Mouse (Mus musculus) liver, embryonic 12.5 days (tissue): ENCODE results near the gene Amer2. TPM values are rescaled to one million over a fixed set of nuclear protein-coding genes. Genes with fewer than 3 reads are reported as not detected.

Experiments used
- ATAC-seq: fragments of 200-750 bp; cut with Nextera tagmentation; 2 replicates; pipeline ENCODE4 v1.8.0; 2017; ENCODE audit warnings: moderate number of reproducible peaks, mild to moderate bottlenecking, moderate library complexity
- H3K27ac ChIP-seq: fragments of 300-500 bp; sonication (generic); 2 replicates; pipeline ENCODE4 v1.5.1; 2016; ENCODE audit warnings: mild to moderate bottlenecking
- H3K27me3 ChIP-seq: fragments of 300-500 bp; sonication (generic); replicated peaks from 2 replicates; pipeline ENCODE4 v1.6.1; 2016; ENCODE audit warnings: mild to moderate bottlenecking, moderate library complexity
- H3K36me3 ChIP-seq: fragments of 300-500 bp; sonication (generic); 2 replicates; pipeline ENCODE4 v1.6.1; 2016; ENCODE audit warnings: mild to moderate bottlenecking, moderate library complexity
- H3K4me1 ChIP-seq: fragments of 300-500 bp; sonication (generic); 2 replicates; pipeline ENCODE4 v1.6.1; 2016
- H3K4me2 ChIP-seq: fragments of 300-500 bp; sonication (generic); 2 replicates; pipeline ENCODE4 v1.6.1; 2016; ENCODE audit warnings: mild to moderate bottlenecking, moderate library complexity
- H3K4me3 ChIP-seq: fragments of 300-500 bp; sonication (generic); 2 replicates; pipeline ENCODE4 v1.5.1; 2016; ENCODE audit warnings: mild to moderate bottlenecking, moderate library complexity
- H3K9ac ChIP-seq: fragments of 300-500 bp; sonication (generic); 2 replicates; pipeline ENCODE4 v1.6.1; 2016; ENCODE audit warnings: mild to moderate bottlenecking, moderate library complexity
- H3K9me3 ChIP-seq: fragments of 300-500 bp; sonication (generic); replicated peaks from 2 replicates; pipeline ENCODE4 v1.6.1; 2016; ENCODE audit warnings: mild to moderate bottlenecking, moderate library complexity
- WGBS: fragments of 180-500 bp; shearing (Covaris S2); methylation state at CpG from one replicate; pipeline ENCODE4 v1.1.7; 2016; ENCODE audit not compliant: insufficient replicate concordance; 5-methylcytosine and 5-hydroxymethylcytosine counted together
- polyA plus RNA-seq: library from polyadenylated mRNA; unstranded; fragments of >200 nt; fragmentation: Nextera tagmentation; extraction: Ambion mirVana; gene quantifications from 2 replicates; pipeline ENCODE4 v1.2.1, GENCODE M21; 2016

Gene Amer2
- polyA plus RNA-seq, 1 experiment from 2014 or later = 0.49 TPM

DNA sequence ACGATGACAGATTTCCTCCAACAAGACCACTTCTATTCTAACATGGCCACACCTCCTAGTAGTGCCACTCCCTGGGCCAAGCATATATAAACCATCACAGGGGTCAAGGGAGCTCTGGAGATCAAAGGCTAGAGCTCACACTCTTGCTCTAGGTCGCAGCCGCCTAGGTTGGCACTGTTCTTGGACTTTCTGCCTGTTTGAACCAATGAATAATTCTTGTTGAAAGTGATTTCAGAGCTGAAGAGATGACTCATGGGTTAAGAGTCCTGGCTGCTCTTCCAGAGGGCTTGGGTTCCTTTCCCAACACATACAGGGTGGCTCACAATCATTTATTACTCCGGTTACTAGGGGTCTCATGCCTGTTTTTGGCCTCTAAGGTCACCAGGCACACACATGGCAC is 24.3 kb downstream of the Amer2 start:
- no peaks in the 10 kb centered on the region for H3K9me3 ChIP-seq
- ATAC-seq = no peak
- no peak overlapping the region for H3K27ac ChIP-seq
- H3K4me3 ChIP-seq = no peak overlapping the region
- WGBS = 62% methylated on average over 4 of the region's 4 CpGs
- H3K36me3 ChIP-seq = no peaks in the 10 kb centered on the region
- no peaks in the 10 kb centered on the region for H3K4me1 ChIP-seq
- H3K27me3 ChIP-seq = no peaks in the 10 kb centered on the region
- H3K4me2 ChIP-seq = no peak overlapping the region
- H3K9ac ChIP-seq = no peak overlapping the region

DNA sequence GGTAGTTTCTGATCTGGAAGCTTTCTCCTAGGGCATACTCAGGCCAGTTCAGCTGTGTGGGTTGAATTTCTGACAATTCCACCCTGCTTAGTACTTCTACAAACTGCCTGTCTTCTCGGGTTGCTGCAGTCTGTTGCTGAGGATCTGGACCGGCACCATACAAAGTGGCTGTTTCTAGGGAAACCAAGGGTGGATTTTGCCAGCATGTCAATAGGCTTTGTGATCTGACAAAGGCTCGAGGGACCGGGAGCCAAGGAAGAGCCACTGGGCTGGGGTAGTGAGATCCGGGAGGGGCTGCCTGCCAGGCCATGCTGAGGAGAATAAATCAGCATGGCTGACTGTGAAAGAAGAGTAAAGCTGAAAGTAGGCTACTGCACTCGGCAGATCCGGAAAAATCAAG is 25.8 kb downstream of the Amer2 start:
- no peak for ATAC-seq
- Histone ChIP-seq H3K4me2 (no peak overlapping the region), H3K4me1 (no peaks in the 10 kb centered on the region), H3K27ac (no peak overlapping the region), H3K9me3 (0 out of 2 replicates have a peak, but pooled peaks cover under 1% of the 10 kb centered on the region), H3K36me3 (no peaks in the 10 kb centered on the region), H3K9ac (no peak overlapping the region), H3K4me3 (no peak overlapping the region), H3K27me3 (no peaks in the 10 kb centered on the region)
- 64% methylated on average over 7 of the region's 7 CpGs for WGBS

DNA sequence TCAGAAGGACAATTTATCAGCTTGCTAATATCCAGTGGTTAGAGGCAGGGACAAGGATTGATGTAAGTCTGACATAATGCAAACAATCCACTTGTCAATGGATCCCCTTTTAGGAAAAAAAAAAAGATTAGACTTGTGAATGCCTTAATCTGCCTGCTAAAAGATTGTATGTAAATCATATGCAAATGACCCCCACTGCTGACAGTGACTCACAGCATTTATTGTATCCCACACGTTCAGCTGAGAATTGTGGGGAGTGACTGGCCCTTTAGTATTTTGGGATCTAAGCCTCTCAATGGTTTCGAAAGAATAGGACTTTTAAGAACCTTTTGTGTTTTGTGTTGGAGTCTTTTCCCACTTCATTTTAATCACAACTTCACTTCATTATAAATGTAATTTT is 30.2 kb downstream of the Amer2 start:
- Histone ChIP-seq H3K9ac (no peak overlapping the region), H3K4me3 (no peak overlapping the region), H3K27me3 (no peaks in the 10 kb centered on the region), H3K27ac (no peak overlapping the region), H3K36me3 (no peaks in the 10 kb centered on the region), H3K9me3 (0 out of 2 replicates have a peak, but pooled peaks cover 2% of the 10 kb centered on the region), H3K4me2 (no peak overlapping the region), H3K4me1 (no peaks in the 10 kb centered on the region)
- 63% methylated on average over 2 of the region's 2 CpGs for WGBS
- ATAC-seq = no peak

DNA sequence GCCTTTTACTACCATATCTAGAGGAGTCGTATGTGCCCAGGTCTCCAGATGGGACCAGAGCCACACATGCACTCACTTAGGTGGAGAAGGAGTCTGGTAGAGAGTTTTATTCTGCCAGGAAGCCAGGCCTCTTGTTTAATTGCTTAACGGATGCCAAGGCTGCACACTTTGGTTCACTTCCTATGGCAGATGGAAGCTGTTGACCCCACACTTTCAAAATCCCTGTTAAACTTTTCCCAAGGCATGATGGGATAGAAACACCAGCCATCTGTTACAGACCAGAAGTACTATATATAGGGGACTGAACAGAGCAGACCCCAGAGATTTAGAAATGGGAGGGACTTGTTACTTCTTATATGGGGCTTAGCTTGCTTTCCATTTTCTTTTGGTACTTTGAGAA is 32.8 kb downstream of the Amer2 start:
- Histone ChIP-seq H3K4me3 (no peak overlapping the region), H3K9me3 (0 out of 2 replicates have a peak, but pooled peaks cover 2% of the 10 kb centered on the region), H3K4me2 (no peak overlapping the region), H3K4me1 (0 out of 2 replicates have a peak, but pooled peaks cover 6% of the 10 kb centered on the region), H3K27ac (no peak overlapping the region), H3K27me3 (no peaks in the 10 kb centered on the region), H3K9ac (no peak overlapping the region), H3K36me3 (no peaks in the 10 kb centered on the region)
- 60% methylated on average over 2 of the region's 2 CpGs for WGBS
- no peak for ATAC-seq

DNA sequence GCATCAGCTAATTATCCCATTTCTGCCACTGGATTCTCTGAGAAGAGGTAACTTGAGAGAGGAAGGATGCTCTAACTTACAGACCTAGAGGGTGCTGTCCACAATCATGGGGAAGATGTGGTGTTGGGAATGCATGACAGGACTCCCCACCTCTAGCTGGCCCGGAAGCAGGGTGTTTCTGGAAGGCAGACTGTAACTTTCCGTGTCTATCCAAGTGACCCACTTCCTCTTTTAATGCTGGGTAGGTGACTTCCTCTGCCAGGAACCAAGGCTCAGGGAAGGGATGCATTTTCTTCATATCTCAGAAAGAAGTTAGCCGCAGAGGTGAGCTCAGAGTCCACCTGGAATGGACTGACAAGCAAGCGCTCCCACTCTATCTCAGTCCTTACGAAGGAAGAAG is 33.5 kb downstream of the Amer2 start:
- ATAC-seq = no peak
- Histone ChIP-seq H3K9me3 (0 out of 2 replicates have a peak, but pooled peaks cover 2% of the 10 kb centered on the region), H3K27ac (no peak overlapping the region), H3K4me1 (0 out of 2 replicates have a peak, but pooled peaks cover 6% of the 10 kb centered on the region), H3K4me3 (no peak overlapping the region), H3K27me3 (no peaks in the 10 kb centered on the region), H3K9ac (no peak overlapping the region), H3K4me2 (no peak overlapping the region), H3K36me3 (no peaks in the 10 kb centered on the region)
- 57% methylated on average over 5 of the region's 5 CpGs for WGBS

DNA sequence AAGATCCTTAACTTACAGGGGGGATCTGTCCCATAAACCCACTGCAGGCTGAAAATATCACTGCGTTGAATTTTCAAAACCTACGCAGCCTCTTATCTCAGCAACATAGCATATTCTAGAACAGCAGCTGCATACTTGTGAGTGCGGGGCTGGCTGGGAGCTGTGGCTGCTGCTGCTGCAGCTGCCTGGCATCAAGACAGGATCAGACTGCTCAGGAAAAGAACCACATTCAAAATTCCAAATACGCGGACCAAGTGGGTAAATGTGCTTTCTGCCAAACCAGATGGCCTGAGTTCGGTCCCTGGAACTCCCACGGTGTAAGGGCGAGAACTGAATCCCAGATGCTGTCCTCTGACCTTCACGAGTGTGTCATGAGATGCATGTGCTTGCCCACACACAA is 34.3 kb downstream of the Amer2 start:
- ATAC-seq = no peak
- WGBS = 81% methylated on average over 9 of the region's 9 CpGs
- Histone ChIP-seq H3K9me3 (0 out of 2 replicates have a peak, but pooled peaks cover 2% of the 10 kb centered on the region), H3K27me3 (no peaks in the 10 kb centered on the region), H3K4me1 (0 out of 2 replicates have a peak, but pooled peaks cover 6% of the 10 kb centered on the region), H3K36me3 (no peaks in the 10 kb centered on the region), H3K4me2 (no peak overlapping the region), H3K9ac (no peak overlapping the region), H3K27ac (no peak overlapping the region), H3K4me3 (no peak overlapping the region)

DNA sequence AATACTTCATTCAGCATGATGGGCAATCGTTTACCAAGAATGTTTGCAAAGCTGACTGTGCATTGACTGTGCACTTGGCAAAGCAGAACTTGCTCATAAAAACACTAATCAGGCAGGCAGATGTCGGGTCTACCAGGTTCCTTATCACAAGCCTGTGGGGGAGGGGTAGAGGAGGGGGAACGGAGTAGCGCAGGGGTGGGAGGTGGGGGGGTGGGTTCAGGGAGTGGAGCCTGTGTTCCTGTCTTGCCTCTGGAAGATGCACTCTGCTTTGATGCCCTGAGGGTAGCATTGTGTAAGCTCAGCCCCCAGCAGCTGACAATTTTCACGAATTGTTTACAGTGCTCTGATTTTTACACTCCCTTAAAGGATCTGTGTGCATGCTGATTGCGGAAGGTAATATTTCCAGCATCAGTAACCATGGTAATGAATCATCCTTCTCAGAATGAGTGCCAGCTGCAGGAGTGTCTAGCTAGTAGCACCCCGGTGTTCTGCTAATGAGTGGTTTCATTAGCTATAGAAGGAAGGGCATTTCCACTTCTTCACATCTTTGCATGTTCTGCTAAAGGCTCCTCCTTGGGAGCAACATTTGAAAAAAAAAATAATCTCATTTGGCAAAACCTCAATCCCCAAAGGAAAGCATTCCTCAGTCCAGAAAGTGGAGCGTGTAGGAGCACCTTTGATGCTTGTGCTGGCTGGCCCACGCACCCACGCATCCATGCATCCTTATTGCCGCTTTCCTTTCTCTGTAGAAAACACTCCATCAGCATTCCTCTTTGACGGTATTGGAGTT is 36.8 kb downstream of the Amer2 start:
- Histone ChIP-seq H3K36me3 (no peaks in the 10 kb centered on the region), H3K9ac (no peak overlapping the region), H3K4me3 (no peak overlapping the region), H3K4me1 (0 out of 2 replicates have a peak, but pooled peaks cover 6% of the 10 kb centered on the region), H3K27ac (no peak overlapping the region), H3K9me3 (no peaks in the 10 kb centered on the region), H3K27me3 (no peaks in the 10 kb centered on the region), H3K4me2 (no peak overlapping the region)
- no peak for ATAC-seq
- WGBS = 33% methylated on average over 12 of the region's 12 CpGs

DNA sequence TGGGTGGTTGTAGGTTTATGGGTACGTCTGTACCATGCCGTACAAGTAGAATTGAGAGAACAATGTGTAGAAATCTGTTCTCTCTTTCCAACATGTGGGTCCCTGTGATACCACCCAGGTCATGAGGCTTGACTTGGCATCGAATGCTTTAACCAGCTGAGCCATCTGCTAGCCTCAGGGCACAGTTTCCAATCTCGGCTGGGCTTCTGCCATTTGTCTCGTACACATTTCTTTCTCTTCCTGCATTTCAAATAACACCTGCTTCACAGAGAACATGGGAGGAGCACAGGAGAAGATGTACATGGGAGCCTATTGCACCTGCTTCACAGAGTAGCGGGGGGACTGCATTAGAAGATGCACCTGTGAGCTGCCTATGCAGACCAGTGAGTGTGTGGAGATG is 38.2 kb downstream of the Amer2 start:
- 75% methylated on average over 6 of the region's 6 CpGs for WGBS
- no peak overlapping the region for H3K9ac ChIP-seq
- H3K27me3 ChIP-seq = no peaks in the 10 kb centered on the region
- H3K27ac ChIP-seq = no peak overlapping the region
- H3K4me1 ChIP-seq = 0 out of 2 replicates have a peak, but pooled peaks cover 6% of the 10 kb centered on the region
- H3K36me3 ChIP-seq = no peaks in the 10 kb centered on the region
- ATAC-seq = no peak
- H3K4me3 ChIP-seq = no peak overlapping the region
- H3K4me2 ChIP-seq = no peak overlapping the region
- H3K9me3 ChIP-seq = no peaks in the 10 kb centered on the region

DNA sequence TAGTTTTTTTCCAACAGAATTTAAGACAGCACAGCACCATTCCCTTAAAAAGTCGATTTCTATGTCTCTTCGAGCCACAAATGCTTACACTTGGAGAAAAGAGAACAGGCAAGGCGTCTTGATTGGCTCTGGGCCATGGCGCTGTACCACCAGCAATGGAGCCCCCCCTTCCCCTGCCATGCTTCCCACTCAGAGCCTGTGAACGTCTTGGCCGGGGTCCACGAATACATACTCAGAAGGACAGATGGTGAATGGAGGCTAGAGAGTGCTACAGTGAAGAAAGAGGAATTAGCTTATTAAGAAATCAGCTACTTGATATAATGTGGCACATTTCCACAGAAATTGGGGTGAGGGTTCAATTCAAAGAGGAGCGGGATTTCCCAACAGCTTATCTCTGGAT is 41.6 kb downstream of the Amer2 start:
- H3K9ac ChIP-seq = no peak overlapping the region
- no peak overlapping the region for H3K4me3 ChIP-seq
- no peak for ATAC-seq
- 0 out of 2 replicates have a peak, but pooled peaks cover 2% of the 10 kb centered on the region for H3K4me1 ChIP-seq
- no peak overlapping the region for H3K27ac ChIP-seq
- no peaks in the 10 kb centered on the region for H3K36me3 ChIP-seq
- H3K9me3 ChIP-seq = no peaks in the 10 kb centered on the region
- no peaks in the 10 kb centered on the region for H3K27me3 ChIP-seq
- 71% methylated on average over 8 of the region's 8 CpGs for WGBS
- H3K4me2 ChIP-seq = no peak overlapping the region

DNA sequence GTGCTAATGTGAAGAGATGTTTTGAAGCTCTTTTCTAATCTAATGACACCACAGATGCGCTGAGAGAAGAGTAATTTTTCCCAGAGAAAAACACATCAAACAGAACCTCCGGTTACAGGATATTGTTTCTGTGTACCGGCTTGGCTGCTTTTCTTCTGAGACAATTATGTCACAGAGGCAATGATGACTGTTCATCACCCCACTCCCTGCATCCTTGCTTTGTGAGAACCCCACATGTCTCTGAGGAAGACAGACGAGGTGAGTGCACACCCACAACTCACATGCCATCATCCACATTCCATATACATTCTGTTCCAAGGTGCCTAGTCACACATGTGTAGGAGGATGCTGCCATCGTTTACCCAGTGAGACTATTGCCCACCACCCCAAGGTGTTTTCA is 44.9 kb downstream of the Amer2 start:
- H3K4me2 ChIP-seq = no peak overlapping the region
- 72% methylated on average over 5 of the region's 5 CpGs for WGBS
- H3K9me3 ChIP-seq = no peaks in the 10 kb centered on the region
- no peaks in the 10 kb centered on the region for H3K36me3 ChIP-seq
- no peak overlapping the region for H3K4me3 ChIP-seq
- no peaks in the 10 kb centered on the region for H3K4me1 ChIP-seq
- no peak for ATAC-seq
- no peaks in the 10 kb centered on the region for H3K27me3 ChIP-seq
- H3K27ac ChIP-seq = no peak overlapping the region
- no peak overlapping the region for H3K9ac ChIP-seq

DNA sequence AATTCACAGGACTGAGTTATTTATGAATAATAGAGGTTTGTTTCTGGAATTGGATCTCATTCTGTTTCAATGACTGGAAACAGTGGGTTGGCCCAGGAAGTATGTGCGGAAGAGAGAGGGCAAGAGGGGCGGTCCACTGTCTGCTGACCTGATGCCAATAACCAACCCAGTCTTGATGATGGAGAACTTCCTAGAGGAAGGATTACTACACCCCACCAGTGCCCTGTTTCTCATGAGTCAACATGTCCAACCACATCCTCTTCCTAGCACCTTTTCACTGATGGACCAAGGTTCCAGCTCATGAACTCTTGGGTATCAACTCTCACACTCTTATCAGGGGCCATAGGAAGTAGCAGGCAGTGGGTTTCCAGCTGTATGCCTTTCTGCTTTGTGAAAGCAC is 49.9 kb downstream of the Amer2 start:
- no peaks in the 10 kb centered on the region for H3K27me3 ChIP-seq
- H3K4me1 ChIP-seq = no peaks in the 10 kb centered on the region
- no peaks in the 10 kb centered on the region for H3K9me3 ChIP-seq
- no peaks in the 10 kb centered on the region for H3K36me3 ChIP-seq
- no peak overlapping the region for H3K9ac ChIP-seq
- H3K4me3 ChIP-seq = no peak overlapping the region
- no peak overlapping the region for H3K27ac ChIP-seq
- no peak for ATAC-seq
- 82% methylated on average over 2 of the region's 2 CpGs for WGBS
- no peak overlapping the region for H3K4me2 ChIP-seq

DNA sequence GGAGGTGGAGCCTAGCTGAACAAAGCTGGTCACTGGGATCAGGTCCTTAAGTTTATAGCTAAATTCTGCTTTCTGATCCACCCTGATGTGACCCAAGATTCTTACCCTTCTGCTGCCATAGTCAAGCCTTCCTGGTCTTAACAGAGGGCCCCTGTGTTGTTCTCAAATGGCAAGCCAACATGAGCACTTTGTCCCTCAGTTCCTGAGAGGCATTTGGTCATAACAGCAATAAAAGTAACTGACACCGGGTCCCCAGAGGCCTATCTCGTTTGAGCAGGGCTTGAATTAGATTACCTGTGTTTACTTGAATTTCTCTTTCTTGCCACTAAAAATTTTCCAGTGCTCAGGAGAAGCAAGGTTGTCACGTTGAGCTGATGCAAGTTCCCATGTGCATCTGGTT is 51.1 kb downstream of the Amer2 start:
- Histone ChIP-seq H3K27me3 (no peaks in the 10 kb centered on the region), H3K9me3 (no peaks in the 10 kb centered on the region), H3K9ac (no peak overlapping the region), H3K27ac (no peak overlapping the region), H3K4me2 (no peak overlapping the region), H3K4me3 (no peak overlapping the region), H3K36me3 (no peaks in the 10 kb centered on the region), H3K4me1 (no peaks in the 10 kb centered on the region)
- ATAC-seq = no peak
- WGBS = 49% methylated on average over 3 of the region's 3 CpGs
